Mouse (Mus musculus): ENCODE measurements around the gene Gm20388. TPM values are rescaled to one million over a fixed set of nuclear protein-coding genes. Genes with fewer than 3 reads are reported as not detected.

The Gm20388 gene
- total RNA-seq, 4 experiments from 2014 or later, result 0.17 to 15.1 (median 6.6) TPM

DNA sequence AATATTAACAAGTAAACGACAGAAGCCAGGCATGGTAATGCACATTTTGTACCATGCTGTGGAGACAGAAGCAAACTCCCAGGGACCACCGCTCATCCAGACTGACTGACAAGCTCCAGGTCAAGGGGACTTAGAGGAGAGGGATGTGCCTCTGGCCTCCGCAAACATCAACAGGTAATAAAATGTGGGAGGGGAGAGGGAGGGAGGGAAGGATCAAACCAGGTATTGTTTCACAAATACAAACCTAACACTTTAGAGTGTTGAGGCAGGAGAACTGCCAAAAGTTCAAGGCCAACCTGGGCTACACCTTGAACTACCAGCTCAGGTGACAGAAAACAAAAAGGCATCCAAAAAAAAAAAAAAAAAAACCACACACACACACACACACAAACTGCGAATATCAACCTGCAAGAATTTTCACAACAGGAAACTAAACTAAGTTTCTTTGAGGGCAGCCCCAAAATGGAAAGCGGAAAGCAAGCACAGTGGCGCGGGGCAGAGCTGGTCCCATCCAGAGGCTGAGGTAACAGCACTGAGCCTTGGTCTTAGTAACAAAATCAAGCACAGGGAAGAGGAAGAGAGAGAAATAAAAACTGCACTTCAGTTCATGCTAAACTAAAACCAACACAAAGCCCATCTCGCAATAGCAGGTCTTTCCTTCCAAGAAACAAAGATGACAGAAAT, 3076.0 kb downstream of the Gm20388 start:
- DNase-seq (ENCODE audit: low spot score in 2 of 2), result no peak

DNA sequence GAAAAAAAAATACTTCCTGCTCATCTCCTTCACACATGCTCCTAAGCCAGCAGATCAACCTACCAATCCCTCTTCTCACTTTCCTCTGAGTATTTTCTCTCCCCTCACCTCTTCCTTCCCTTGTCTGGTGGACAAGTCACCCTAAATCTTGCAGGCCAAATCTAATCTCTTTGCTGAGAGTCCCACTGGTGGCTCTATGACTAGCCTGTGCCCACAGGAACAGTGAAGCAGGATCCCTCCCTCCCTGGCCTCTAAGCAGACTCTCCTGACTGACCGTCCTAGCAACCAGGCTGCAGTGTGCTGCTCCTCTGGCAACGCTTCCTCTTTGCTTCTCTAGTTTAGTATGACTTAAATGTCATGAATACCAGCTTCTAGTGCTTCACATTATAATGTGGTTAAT, 3076.6 kb downstream of the Gm20388 start:
- DNase-seq (ENCODE audit: low spot score in 2 of 2), result no peak

DNA sequence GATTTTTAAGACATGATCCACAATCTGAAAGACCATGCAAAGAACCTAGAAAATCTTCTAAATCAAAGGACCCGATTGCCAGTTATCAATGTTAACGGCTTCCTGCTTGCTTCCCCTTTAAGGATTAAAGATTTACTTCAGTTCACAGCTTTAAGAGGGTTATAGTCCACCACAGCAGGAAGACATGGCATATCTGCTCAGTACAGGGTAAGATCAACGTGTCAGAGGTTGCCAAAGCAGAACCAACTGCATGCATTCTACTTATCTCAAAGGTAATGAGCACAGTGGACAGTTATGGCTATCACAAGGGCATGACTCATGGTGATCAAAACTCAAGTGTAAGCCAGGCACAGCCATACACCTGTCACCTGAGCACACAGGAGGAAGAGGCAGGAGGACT, 3078.3 kb downstream of the Gm20388 start:
- no peak for DNase-seq (ENCODE audit: low spot score in 2 of 2)

GRCm38 (mm10) chr8:122989976-122990375, 3079.3 kb downstream of the Gm20388 start:
- no peak for DNase-seq (ENCODE audit: low spot score in 2 of 2)

GRCm38 (mm10) chr8:122991368-122991767, 3080.7 kb downstream of the Gm20388 start:
- DNase-seq (ENCODE audit: low spot score in 2 of 2), result no peak

DNA sequence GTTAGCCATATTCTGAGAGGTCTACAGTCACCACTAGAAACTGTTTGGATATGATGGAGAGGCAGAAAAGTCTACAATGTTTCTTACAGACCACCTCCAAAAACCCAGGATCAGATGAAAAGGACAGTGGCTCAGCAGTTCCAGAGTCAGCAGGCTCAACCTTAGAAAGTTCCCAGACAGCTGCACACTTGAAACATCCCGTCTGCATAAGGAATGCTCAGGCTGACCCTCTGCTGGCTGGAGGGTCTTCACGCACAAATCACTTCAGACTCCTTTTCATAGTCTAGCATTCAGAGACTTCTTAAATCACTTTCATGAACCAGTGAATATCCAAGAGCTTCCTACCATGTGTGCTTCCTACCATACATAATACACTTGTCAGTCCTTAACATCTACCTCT, 3081.7 kb downstream of the Gm20388 start:
- no peak for DNase-seq (ENCODE audit: low spot score in 2 of 2)

DNA sequence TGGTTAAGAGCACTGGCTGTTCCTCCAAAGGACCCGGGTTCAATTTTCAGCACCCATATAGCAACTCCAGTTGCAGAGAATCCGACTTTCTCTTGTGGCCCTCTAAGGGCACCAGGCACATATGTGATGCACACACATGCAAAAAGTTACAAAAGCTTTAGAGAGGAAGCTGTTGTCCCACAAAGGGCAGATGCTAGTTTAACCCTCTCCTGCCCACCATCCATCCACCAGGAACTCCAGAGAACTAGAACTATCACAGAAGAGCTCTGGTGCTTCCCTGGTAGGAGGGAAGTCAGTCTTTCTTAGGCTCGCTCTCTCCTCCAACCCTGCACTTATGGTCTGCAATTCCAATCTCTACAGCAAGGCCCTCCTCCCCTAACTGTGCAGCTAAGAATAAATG, 3082.4 kb downstream of the Gm20388 start:
- DNase-seq (ENCODE audit: low spot score in 2 of 2), result no peak

DNA sequence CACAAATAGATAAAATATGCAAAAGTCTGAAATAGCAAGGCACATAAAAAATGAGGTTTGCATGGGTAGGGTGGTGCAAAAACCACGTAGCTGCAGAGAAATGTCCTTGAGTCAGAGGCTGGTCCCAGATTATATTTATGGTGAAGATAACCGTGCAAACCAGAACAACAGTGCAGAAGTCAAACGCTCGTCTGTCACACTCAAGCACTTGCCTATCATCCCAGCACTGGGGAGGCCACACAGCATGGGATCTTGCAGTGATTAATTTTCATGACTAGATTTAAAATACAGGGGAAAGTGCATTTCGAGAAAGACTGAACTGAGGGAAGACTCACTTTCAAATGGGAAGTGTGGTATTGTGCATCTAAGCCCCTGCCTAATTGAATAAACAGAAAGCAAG, 3083.1 kb downstream of the Gm20388 start:
- DNase-seq (ENCODE audit: low spot score in 2 of 2), result no peak

DNA sequence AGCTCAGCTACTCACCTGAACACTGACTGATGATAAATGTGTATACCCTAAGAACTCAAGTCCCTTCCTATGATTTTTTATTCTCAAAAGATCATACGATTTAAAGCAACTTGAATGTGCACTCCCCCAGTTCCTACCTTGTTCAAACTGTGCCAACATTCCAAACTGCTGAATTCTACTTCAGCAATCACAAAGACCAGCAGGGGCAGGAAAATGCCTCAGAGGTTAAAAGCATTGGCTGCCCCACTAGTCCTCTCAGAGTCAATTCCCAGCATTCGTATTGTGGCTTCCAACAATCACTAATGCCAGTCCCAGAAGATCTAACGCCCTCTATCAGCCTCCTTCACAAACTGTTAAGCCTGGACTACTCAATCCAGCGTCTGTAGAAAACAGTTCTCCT, 3087.3 kb downstream of the Gm20388 start:
- no peak for DNase-seq (ENCODE audit: low spot score in 2 of 2)

DNA sequence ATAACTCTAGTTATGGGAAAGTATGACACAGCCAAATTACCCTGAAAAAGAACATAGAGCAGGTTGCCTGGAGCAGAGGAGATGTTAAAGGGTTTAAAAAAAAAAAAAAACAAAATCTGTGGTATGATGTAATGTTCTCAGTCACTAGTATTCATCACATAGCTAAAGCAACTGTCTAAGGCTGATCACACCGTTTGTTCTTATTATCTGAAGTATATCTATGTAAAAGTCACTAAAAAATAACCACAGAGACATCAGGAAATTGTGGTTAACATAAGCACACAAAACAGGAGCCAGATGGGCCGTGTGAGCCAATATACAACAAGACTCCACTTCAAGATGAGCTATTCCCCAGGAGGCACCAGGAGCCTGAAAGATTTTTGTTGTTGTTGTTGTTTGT, 3089.7 kb downstream of the Gm20388 start:
- no peak for DNase-seq (ENCODE audit: low spot score in 2 of 2)

- DNase-seq (ENCODE audit: low spot score in 2 of 2), result no peak
These were observed 3093.6 kb downstream of the Gm20388 start for GRCm38 (mm10) chr8:123004033-123004922.

GRCm38 (mm10) chr8:123005328-123005727, 3094.7 kb downstream of the Gm20388 start:
- DNase-seq (ENCODE audit: low spot score in 2 of 2), result no peak

- no peak for DNase-seq (ENCODE audit: low spot score in 2 of 2)
These were observed 3095.2 kb downstream of the Gm20388 start for GRCm38 (mm10) chr8:123005805-123006204.

DNA sequence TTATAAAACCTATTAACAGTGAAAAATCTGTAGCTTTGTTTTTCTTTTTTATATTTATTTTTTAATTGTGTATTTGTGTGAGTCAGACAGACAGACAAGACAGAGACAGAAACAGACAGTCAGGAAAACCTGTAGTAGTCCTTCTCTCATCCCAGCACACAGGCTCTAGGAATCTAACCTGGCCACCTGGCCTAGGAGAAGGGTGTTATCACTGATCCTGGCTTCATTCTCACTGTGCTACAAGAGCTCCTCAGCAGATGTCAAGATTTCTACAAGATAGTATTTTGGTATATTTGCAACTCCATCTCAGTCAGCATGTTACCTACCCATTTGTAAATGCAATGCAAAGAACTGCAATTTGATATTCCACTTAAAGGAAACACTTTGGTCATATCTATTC, 3100.7 kb downstream of the Gm20388 start:
- no peak for DNase-seq (ENCODE audit: low spot score in 2 of 2)

DNA sequence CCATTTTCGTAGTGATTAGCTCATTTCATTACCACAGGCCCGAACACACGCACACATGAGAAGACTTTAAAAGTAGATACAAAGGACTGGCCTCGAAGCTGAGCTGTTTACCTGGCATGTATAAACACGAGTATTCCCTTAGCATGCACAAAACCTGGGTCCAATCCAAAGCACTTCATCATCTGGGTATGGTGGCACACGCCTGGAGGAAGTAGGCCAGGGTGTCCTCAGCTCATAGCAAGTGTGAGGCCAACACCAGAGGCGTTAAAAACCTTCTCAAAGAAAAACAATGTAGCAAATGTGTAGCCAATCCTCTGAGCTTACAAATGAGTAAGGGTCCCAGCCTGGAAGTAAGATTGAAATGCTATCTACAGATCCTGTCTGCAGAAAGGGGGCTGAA, 3103.8 kb downstream of the Gm20388 start:
- no peak for DNase-seq (ENCODE audit: low spot score in 2 of 2)

DNA sequence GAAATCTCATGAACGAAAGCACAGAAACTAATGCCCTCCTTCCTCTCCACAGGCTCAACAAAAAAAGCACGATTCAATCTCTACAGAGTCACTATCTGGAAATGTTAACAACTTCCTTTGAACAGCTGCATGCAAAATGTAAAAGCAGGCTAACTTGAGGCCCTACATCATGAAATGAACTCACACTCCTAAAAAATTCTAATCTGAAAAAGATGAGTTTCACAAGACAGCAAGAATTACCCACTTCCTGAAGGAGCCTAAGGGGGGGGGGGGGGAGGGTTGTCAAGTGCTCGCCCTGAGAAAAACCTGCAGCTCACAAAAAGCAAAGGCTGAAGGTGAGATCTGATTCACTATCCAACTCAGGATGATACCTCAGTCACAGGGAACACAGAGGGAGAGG, 3104.4 kb downstream of the Gm20388 start:
- DNase-seq (ENCODE audit: low spot score in 2 of 2), result no peak

DNA sequence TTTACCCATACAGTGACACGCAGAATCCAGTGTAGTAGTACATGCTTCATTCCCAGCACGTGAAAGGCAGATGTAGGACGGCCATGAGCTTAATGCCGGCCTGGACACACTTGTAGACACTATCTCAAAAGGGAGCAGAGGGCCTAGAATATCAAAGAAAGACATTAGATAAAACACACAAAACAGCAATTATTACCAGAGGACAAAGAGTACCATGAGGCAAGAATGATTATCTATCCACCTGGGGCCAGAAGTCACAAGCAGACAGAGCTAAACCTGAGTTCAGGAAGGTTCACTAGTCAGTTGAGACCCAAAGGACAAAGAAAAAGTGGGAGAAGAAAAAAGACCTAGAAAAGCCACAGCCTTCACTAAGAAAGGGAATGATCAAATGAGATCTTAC, 3106.5 kb downstream of the Gm20388 start:
- DNase-seq (ENCODE audit: low spot score in 2 of 2), result no peak

DNA sequence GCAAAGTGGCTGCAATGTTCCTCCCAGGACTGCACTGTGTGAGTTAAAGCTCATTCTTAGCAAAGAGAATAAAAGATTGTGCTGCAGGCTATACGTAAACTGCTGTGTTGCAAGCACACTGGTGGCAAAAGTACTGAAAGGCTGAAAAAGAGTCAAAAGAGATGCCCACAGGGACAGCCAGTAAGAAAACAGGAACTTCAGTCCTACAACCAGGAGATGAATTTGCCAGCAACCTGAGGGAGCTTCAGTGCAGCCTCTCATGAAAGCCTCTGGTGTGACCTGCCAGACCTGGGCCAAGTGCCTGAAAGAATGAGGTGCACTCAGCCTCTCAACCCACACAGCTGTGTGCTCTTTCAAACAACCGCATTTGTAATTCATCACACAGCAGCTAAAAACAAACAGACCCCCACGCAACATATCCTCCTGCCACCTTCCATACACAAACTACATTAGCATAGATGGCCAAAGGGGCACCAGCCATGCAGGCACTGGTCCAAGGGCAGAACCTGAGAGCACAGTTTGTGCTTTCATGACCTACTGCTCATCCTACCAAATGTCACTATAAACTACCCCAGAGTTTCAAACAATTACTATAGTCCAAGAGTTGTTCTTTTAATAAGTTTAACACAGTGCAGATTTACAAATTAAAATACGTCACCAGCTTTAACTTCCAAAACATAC, 3108.0 kb downstream of the Gm20388 start:
- DNase-seq (ENCODE audit: low spot score in 2 of 2), result no peak

DNA sequence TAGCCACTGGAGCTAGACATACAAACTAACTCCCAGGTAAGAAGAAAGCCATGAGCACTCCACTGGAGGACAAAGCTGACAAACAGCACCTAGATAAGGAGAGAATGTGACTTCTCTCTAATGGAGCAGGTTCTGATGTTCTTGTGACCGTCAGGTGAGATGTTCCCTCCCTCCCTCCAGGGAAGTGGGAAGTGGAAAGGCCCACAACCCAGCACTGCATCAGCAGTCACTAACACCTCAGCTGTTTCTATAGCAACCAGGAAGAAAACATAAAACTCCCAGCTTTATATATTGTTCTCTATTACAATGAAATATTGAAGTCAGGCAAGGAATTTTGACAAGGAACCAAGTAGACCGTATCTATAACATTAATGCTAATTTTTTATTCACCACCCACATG, 3109.4 kb downstream of the Gm20388 start:
- no peak for DNase-seq (ENCODE audit: low spot score in 2 of 2)

- DNase-seq (ENCODE audit: low spot score in 2 of 2), result no peak
These were observed 3110.2 kb downstream of the Gm20388 start for GRCm38 (mm10) chr8:123020859-123021258.

DNA sequence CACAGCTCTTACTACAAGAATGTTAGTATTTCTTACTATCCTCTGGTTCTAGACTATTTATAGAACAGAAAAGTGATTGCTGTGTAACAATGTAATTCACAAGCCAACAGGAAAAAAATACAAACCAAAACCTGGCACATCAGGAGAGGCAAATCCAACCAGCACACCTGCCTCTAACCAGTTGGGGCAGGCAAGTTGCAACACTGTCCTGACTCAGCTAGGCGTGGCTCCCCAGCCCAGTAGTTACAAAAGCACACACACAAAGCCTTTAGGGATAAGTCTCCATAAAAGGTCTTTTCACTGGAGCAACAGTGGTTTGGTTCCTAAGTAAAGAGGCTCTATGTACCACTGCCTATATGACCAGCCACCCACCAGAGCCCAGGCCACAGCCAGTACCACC, 3110.6 kb downstream of the Gm20388 start:
- DNase-seq (ENCODE audit: low spot score in 2 of 2), result no peak

DNA sequence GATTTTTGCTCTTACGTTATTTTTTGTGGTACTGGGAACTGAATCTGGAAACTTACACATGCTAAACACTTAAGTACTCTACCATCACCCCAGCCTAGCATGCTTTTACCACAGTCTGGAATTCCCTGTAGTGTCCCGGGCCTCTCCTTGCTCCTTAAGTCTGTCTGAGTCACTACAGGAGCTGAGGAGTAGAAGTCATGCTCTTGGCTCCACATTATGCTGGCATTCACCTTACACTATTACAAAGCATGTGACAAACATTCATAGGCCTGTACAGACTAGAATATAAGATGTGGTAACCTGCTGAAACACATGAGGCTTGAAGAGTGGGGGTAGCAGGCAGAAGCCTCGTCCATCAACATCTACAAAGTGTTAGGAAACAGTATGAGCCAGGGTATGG, 3112.1 kb downstream of the Gm20388 start:
- DNase-seq (ENCODE audit: low spot score in 2 of 2), result no peak
